Mouse (Mus musculus) CD4-positive naive resting alpha-beta T cell, adult 57 days (primary cell): Measurements from ENCODE around the gene Ttbk1. TPM values are rescaled to one million over a fixed set of nuclear protein-coding genes. Genes with fewer than 3 reads are reported as not detected.

Source experiments
- total RNA-seq: library from RNA; stranded (reverse); gene quantifications from one replicate; pipeline ENCODE4 v1.2.4, GENCODE M21; 2023

The Ttbk1 gene
- total RNA-seq = 0.59 TPM

DNA sequence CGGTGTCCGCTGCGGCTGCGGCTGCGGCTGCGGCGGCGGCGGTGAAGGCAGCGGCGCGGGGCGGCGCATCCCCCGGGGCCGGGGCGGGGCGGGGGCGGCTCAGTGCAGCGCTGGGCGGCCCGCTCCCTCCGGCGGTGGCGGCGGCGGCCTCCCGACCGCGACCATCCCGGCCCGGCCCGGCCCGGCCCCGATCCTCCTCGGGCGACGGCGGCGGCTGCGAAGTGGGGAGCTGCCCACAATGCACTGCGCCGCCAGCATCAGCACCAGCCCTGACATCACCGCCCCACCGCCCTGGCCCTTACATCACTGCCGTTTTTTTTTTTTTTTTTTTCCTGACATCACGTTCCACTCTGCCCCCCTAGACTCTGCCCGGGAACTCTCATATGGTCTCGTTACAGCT is at the start of gene Ttbk1:
Ttbk1 (minus strand) TSS at position 245 of the 400 bp plus-strand sequence.

DNA sequence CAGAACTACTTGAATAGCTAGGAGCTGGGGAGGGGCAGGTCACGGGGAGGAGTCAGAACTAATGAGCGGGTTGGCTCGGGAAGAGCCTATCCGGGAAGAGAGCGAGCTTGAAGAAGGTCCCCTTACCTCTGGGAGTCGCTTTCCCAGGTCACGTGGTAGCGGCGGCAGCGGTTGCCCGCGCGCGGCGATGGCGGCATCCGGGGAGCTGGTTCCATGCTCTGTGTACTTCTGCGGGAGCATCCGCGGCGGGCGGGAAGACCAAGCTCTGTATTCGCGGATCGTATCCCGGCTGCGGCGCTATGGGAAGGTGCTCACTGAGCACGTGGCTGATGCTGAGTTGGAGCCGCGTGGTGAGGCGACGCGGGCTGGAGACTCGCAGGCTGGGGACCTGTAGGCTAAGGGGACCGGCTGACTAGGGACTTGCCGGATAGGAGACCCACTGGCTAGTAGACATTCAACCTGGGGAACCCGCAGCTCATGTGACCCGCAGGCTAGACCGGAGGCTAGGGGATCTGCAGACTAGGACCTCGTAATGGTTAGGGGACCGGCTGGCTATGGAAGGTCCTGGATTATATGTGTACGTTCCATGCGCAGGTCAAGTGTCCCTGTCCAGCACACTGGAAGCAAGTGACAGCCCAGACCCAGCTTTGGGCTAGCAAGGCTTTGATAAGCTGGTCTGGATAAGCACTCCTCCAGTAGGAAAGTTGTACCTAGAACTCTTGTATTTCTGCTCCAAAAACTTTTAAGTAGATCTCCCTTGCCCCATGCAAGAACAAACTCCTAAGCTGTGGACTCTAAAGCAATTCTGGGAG is 9.4 kb upstream of the Ttbk1 start, which contains the start of gene Dnph1:
Dnph1 (plus strand) TSS at position 89 of the 812 bp plus-strand sequence.

DNA sequence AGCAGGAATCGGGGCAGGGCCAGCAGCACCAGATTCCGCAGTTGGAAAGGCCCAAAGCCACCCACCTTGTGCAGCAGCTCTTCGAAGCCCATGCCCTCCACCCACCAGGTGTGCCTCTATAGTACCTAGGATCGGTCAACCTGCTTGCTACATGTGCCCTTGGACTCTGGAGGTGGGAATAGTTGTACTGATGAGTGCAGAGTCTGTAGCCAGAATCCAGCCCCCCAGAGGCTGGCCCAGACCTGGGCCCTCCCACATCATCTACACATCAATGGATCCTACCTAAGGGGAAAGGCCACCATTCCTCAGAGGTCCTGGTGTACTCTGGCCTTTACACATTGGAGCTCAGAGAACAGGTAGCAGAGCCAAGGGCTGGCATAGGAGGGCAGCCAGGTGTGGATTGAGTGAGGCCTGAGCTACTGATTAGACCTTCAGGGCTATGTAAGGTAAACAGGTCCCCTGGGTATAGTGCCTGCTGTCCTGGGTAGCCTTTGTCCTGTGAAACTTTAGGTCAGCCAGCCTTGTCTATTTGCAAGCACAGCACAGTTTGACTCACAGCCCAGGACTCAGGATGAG is 49.1 kb downstream of the Ttbk1 start, which contains the start of gene Slc22a7:
Slc22a7 (minus strand) TSS at position 160 of the 576 bp plus-strand sequence.

DNA sequence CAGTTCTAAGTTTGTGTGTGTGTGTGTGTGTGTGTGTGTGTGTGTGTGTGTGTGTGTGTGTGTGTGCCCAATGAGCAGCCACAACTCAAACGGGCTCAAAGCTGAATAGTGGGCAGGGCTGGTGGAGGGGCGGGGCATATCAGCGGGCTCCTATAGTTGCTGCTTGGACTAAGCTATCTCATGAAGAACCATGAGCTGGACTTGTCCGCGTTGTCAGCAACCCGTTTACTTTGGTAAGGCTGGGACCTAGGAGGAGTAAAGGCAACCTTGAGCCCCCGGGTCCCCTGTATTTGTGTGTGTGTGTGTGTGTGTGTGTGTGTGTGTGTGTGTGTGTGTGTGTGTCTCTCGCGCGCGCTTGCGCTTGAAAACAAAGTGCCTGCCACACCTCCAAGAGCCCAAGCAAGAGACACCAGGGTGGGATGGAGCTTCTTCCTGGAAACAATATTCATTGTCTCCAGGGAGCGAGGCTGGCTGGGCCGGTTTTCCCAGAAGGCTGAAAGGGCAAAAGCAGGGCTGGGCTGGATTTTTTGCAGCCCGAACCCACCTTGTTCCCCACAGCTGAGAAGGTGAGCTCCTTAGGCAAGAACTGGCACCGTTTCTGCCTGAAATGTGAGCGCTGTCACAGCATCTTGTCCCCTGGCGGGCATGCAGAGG is 58.6 kb downstream of the Ttbk1 start, which contains the start of gene Crip3:
Crip3 (plus strand) TSS at position 166 of the 654 bp plus-strand sequence.

Other genes starting within 250 kb of the Ttbk1 start
- gene Polr1c, start 239.6 kb downstream of the Ttbk1 start, total RNA-seq = 60.4 TPM
- 114 TPM for gene Yipf3, start 239.6 kb downstream of the Ttbk1 start, total RNA-seq
- 2.2 TPM for gene Lrrc73, start 234.1 kb downstream of the Ttbk1 start, total RNA-seq
- gene Tjap1, start 204.6 kb downstream of the Ttbk1 start, total RNA-seq = 55.2 TPM
- gene Dlk2, start 190.3 kb downstream of the Ttbk1 start, total RNA-seq = 0.44 TPM
- 19.1 TPM for gene Abcc10, start 159.3 kb downstream of the Ttbk1 start, total RNA-seq
- gene Zfp318, start 103.9 kb downstream of the Ttbk1 start, total RNA-seq = 45.1 TPM
- not detected for gene Crip3, start 58.7 kb downstream of the Ttbk1 start, total RNA-seq
- not detected for gene Slc22a7, start 49.2 kb downstream of the Ttbk1 start, total RNA-seq
- gene Dnph1, start 9.0 kb upstream of the Ttbk1 start, total RNA-seq = 0.83 TPM
- gene Cul9, start 58.7 kb upstream of the Ttbk1 start, total RNA-seq = 15.0 TPM
- 84.8 TPM for gene Srf, start 68.5 kb upstream of the Ttbk1 start, total RNA-seq
- gene Ptk7, start 141.8 kb upstream of the Ttbk1 start, total RNA-seq = 0.21 TPM
- gene Klc4, start 158.3 kb upstream of the Ttbk1 start, total RNA-seq = 14.8 TPM
- gene Mrpl2, start 158.6 kb upstream of the Ttbk1 start, total RNA-seq = 32.0 TPM
- 5.6 TPM for gene Cul7, start 162.7 kb upstream of the Ttbk1 start, total RNA-seq
- 29.7 TPM for gene Rrp36, start 186.7 kb upstream of the Ttbk1 start, total RNA-seq
- gene Mea1, start 191.1 kb upstream of the Ttbk1 start, total RNA-seq = 49.4 TPM
- gene Klhdc3, start 193.2 kb upstream of the Ttbk1 start, total RNA-seq = 50.4 TPM
- 42.6 TPM for gene Ppp2r5d, start 217.4 kb upstream of the Ttbk1 start, total RNA-seq
- gene Pex6, start 223.8 kb upstream of the Ttbk1 start, total RNA-seq = 29.0 TPM
- gene Gnmt, start 241.5 kb upstream of the Ttbk1 start, total RNA-seq = 2.0 TPM